Mouse (Mus musculus): Measurements from ENCODE around the gene Ino80d. TPM values are rescaled to one million over a fixed set of nuclear protein-coding genes. Genes with fewer than 3 reads are reported as not detected.

The Ino80d gene
- polyA plus RNA-seq, 1 experiment from 2014 or later, result 15.1 TPM

DNA sequence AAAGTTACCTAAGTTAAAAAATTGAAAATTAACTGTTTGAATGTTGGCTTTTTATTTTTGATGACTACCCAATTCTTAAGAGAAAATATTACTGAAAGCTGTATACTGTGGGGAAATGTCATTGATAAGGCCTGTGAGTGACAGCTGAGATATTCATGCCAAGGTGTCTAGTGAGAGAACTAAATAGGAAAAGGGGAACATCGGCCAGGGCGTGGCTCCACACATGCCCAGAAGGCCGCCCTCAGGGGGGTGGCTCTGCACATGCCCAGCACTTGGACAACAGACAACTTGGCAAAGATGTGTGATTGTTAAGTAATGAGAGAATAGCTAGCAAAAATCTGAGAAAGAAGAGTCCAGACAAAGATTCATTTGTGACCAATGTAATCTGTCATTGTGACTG is 64.5 kb downstream of the Ino80d start:
- TF ChIP-seq CTCF (IDR thresholded peaks at IDR 0.05; ENCODE audit: low read depth), result no peak
- 92% methylated on average over 3 of the region's 3 CpGs for WGBS
- no peaks in the 10 kb centered on the region for H3K27me3 ChIP-seq (ENCODE audit: insufficient read depth, low read length)

DNA sequence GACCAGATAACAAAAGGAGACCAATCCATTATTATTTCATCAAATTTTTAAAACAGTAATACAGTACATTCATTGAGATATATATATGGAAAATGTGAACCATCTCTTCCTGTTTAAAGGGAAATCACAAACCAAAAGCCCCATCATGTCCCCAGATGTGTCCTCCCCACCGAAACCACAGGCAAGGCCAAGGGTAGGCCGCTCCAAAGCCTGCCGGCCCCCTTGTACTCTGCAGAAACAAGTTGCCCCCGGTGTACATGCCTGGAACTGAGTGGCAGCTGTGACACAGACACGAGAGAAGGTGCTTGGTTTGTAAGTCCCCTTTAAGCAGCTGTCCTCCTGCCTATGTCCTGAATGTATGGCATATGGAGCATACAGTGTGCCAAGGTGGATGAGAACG is 66.5 kb downstream of the Ino80d start:
- Histone ChIP-seq H3K27me3 (ENCODE audit: insufficient read depth, low read length) (no peaks in the 10 kb centered on the region), H3K27ac (ENCODE audit: low read depth) (no peak overlapping the region), H3K36me3 (ENCODE audit: insufficient read depth) (peaks cover 13% of the 10 kb centered on the region; the same call in 1 of the 2 replicates), H3K4me1 (ENCODE audit: insufficient read depth) (no peaks in the 10 kb centered on the region), H3K9ac (no peak overlapping the region), H3K9me3 (ENCODE audit: low read depth, low read length) (no peaks in the 10 kb centered on the region), H3K4me3 (ENCODE audit: low read depth, low read length) (no peak overlapping the region), H3K4me2 (no peak overlapping the region)
- ATAC-seq (ENCODE audit: insufficient read depth) (no peak), DNase-seq (no peak)
- WGBS, result 80% methylated on average over 6 of the region's 6 CpGs
- TF ChIP-seq CTCF (IDR thresholded peaks at IDR 0.05; ENCODE audit: low read depth), result no peak

More for the DNA sequence above, 64.5 kb downstream of the Ino80d start:
- Histone ChIP-seq H3K4me3 (ENCODE audit: low read depth, low read length) (no peak overlapping the region), H3K9ac (no peak overlapping the region), H3K27ac (ENCODE audit: low read depth) (no peak overlapping the region), H3K4me2 (no peak overlapping the region), H3K4me1 (ENCODE audit: insufficient read depth) (no peaks in the 10 kb centered on the region), H3K9me3 (ENCODE audit: low read depth, low read length) (no peaks in the 10 kb centered on the region), H3K36me3 (ENCODE audit: insufficient read depth) (peaks cover 14% of the 10 kb centered on the region; the same call in 1 of the 2 replicates)
- no peak for ATAC-seq (ENCODE audit: insufficient read depth)
- DNase-seq, result no peak

DNA sequence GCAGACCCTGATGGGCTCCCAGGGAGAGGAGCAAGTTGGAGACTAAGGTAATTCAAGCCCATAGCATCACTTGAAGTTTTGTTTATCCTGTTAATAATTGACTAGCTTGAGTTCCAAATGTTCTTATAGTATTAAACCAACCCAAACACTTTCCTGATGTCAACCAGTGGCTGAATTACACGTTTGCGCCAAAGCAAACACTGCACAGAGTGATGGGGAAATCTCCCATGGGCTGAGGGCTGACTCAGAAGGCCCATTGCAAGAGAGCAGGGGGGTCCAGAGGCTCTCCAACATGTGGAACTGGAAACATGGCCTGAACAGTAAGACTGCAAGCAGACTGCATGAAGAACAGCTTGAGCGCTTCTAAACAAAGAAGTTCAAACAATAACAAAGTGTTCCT is 81.5 kb downstream of the Ino80d start:
- Histone ChIP-seq H3K9ac (no peak overlapping the region), H3K27me3 (ENCODE audit: insufficient read depth, low read length) (no peaks in the 10 kb centered on the region), H3K4me1 (ENCODE audit: insufficient read depth) (no peaks in the 10 kb centered on the region), H3K27ac (ENCODE audit: low read depth) (no peak overlapping the region), H3K4me2 (no peak overlapping the region), H3K36me3 (ENCODE audit: insufficient read depth) (no peaks in the 10 kb centered on the region), H3K4me3 (ENCODE audit: low read depth, low read length) (no peak overlapping the region), H3K9me3 (ENCODE audit: low read depth, low read length) (no peaks in the 10 kb centered on the region; the same call in 1 of the 2 replicates)
- no peak for ATAC-seq (ENCODE audit: insufficient read depth)
- peak; percentile 5 for DNase-seq
- 76% methylated on average over 3 of the region's 3 CpGs for WGBS
- no peak for TF ChIP-seq CTCF (IDR thresholded peaks at IDR 0.05; ENCODE audit: low read depth)

DNA sequence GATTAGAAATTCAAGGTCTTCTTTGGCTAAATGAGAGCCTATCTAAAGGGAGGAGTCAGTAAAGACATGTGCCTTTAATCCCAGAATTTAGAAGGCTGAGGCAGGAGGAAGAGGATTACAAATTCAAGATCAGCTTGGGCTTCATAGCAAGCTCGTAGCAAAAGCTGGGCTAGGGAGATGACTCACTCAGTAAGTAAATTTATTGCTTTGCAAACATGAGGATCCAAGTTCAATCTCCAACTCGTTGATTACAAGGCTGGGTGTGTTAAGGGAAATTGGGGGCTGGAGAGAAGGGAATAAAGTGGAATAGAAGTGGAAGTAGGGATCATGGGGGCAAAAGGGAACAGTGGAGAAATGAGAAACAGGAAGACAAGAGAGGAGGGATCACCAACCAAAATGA is 94.6 kb downstream of the Ino80d start:
- Histone ChIP-seq H3K4me1 (ENCODE audit: insufficient read depth) (no peaks in the 10 kb centered on the region), H3K9ac (no peak overlapping the region), H3K4me2 (no peak overlapping the region), H3K9me3 (ENCODE audit: low read depth, low read length) (no peaks in the 10 kb centered on the region), H3K36me3 (ENCODE audit: insufficient read depth) (no peaks in the 10 kb centered on the region), H3K27me3 (ENCODE audit: insufficient read depth, low read length) (no peaks in the 10 kb centered on the region), H3K4me3 (ENCODE audit: low read depth, low read length) (no peak overlapping the region), H3K27ac (ENCODE audit: low read depth) (no peak overlapping the region)
- 41% methylated on average over 2 of the region's 2 CpGs for WGBS
- no peak for DNase-seq
- no peak for TF ChIP-seq CTCF (IDR thresholded peaks at IDR 0.05; ENCODE audit: low read depth)
- no peak for ATAC-seq (ENCODE audit: insufficient read depth)

DNA sequence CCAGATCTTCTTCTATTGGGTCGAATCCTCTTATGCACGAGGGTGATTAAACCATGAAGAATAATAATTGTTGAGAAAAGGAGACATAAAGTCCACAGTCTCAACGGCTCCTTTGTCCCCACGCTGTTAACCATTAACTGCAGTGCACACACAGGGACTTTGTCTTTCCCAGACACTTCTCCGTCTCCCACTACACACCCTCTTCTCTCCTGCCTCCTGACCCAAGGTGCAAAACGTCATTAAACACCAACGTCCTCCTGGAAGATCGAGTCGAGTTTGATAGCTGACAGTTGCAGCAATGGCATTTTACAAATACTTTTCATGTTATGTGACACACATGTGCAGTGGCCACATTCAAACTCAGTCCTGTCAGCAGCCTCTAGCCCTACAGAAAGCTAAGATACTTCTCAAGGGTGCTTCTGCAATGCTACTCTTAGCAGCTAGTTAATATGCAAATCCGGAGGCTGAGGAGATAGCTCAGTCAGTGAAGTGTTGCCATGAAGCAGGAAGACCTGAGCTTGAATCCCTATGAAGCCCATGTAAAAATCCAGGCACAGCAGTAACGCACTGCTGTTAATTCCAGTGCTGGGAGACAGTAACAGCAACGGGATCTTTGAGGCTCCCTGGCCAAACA is 109.3 kb downstream of the Ino80d start:
- WGBS, result 30% methylated on average over 12 of the region's 12 CpGs
- no peaks in the 10 kb centered on the region for H3K27me3 ChIP-seq (ENCODE audit: insufficient read depth, low read length)
- TF ChIP-seq CTCF (IDR thresholded peaks at IDR 0.05; ENCODE audit: low read depth), result no peak
- ATAC-seq (ENCODE audit: insufficient read depth) (peak; percentile 87), DNase-seq (peak; percentile 67)
- H3K4me2 ChIP-seq, result 0 out of 2 replicates have a peak overlapping the region, but pooled peaks have one; percentile 29
- H3K4me3 ChIP-seq (ENCODE audit: low read depth, low read length), result no peak overlapping the region
- peak overlapping the region; percentile 84 for H3K27ac ChIP-seq (ENCODE audit: low read depth)
- H3K36me3 ChIP-seq (ENCODE audit: insufficient read depth), result no peaks in the 10 kb centered on the region
- no peaks in the 10 kb centered on the region for H3K9me3 ChIP-seq (ENCODE audit: low read depth, low read length)
- no peak overlapping the region for H3K9ac ChIP-seq
- H3K4me1 ChIP-seq (ENCODE audit: insufficient read depth), result 0 out of 2 replicates have a peak, but pooled peaks cover 3% of the 10 kb centered on the region

DNA sequence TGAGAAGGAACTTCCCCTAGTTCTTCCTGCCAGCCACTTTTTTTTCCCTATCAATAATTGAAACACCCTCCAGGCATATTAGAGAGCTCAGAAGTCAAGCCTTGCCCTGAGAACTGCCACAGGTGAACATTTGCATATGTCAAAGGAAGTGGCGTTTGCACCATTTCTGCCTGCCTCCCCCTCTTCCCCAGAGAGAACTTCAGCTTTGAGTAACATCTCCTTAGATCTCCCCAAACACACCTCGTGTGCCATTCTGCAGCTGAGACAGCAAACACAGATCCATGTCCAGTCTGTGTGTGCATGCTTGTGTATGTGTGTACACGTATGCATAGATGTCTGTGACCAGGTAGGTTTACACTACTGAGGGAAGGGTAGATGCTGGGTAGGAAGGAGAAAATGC is 112.6 kb downstream of the Ino80d start:
- ATAC-seq (ENCODE audit: insufficient read depth), result no peak
- 0 out of 2 replicates have a peak, but pooled peaks cover 3% of the 10 kb centered on the region for H3K4me1 ChIP-seq (ENCODE audit: insufficient read depth)
- no peak overlapping the region for H3K4me2 ChIP-seq
- no peaks in the 10 kb centered on the region for H3K9me3 ChIP-seq (ENCODE audit: low read depth, low read length)
- no peak overlapping the region for H3K4me3 ChIP-seq (ENCODE audit: low read depth, low read length)
- H3K27me3 ChIP-seq (ENCODE audit: insufficient read depth, low read length), result no peaks in the 10 kb centered on the region
- no peak overlapping the region for H3K27ac ChIP-seq (ENCODE audit: low read depth)
- 56% methylated on average over 3 of the region's 3 CpGs for WGBS
- no peak for DNase-seq
- H3K9ac ChIP-seq, result no peak overlapping the region
- no peak for TF ChIP-seq CTCF (IDR thresholded peaks at IDR 0.05; ENCODE audit: low read depth)
- no peaks in the 10 kb centered on the region for H3K36me3 ChIP-seq (ENCODE audit: insufficient read depth)

DNA sequence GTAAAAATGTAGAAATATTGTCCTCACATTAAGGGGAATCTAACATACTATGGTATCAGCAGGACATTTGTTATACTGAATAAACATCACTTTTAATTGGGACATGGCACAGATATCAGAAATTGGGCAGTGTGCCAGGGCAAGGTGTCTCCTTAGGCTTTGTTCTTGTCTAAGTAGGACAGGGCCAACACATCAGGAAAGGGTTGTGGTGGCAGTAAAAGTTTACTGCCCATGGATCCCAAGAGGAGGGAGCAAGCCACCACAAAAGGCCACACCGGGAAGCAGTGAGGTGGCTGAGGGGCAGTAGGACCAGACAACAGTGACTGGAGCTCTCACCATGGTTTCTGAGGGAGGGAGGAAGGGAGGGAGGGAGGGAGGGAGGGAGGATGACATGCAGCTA is 121.1 kb downstream of the Ino80d start:
- no peaks in the 10 kb centered on the region for H3K27me3 ChIP-seq (ENCODE audit: insufficient read depth, low read length)
- TF ChIP-seq CTCF (IDR thresholded peaks at IDR 0.05; ENCODE audit: low read depth), result no peak
- no peak overlapping the region for H3K4me2 ChIP-seq
- H3K4me3 ChIP-seq (ENCODE audit: low read depth, low read length), result no peak overlapping the region
- no peak overlapping the region for H3K27ac ChIP-seq (ENCODE audit: low read depth)
- DNase-seq (no peak), ATAC-seq (ENCODE audit: insufficient read depth) (no peak)
- no peaks in the 10 kb centered on the region for H3K4me1 ChIP-seq (ENCODE audit: insufficient read depth)
- H3K36me3 ChIP-seq (ENCODE audit: insufficient read depth), result no peaks in the 10 kb centered on the region
- H3K9me3 ChIP-seq (ENCODE audit: low read depth, low read length), result no peaks in the 10 kb centered on the region
- no peak overlapping the region for H3K9ac ChIP-seq
- WGBS, result 59% methylated on average over 1 of the region's 1 CpGs

Data from lung, embryonic 14.5 days (tissue).